Mouse (Mus musculus): ENCODE measurements at regions not wholly inside any gene's neighbourhood (a gene's known extent, or its start where the extent isn't known, plus 50 kb on each side); places are given as distances from the start of the nearest gene placed in this dataset.

DNA sequence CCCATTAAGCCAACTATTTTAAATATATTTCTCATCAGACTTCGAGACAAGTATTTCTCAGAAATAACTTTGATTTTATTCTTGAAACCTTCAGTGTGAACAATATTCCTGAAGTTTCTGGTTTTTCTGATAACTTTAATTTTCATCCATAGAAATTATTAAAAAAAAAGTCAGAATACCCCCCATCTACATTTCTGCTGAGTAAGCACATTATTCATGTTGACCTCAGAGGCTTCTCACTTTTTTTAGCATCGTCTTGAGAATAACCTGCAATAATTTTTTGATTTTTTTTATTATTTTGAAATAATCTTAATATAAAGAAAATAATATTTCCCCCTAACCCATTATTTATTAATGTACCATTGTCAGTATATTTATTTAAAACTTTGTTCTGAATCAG is 166.1 kb upstream of the Ppp2r3a start:
- Histone ChIP-seq H3K9me3 (no peaks in the 10 kb centered on the region), H3K4me1 (no peaks in the 10 kb centered on the region), H3K36me3 (replicated peaks) (no peaks in the 10 kb centered on the region), H3K27ac (replicated peaks) (no peak overlapping the region), H3K4me3 (no peak overlapping the region), H3K27me3 (replicated peaks; ENCODE audit: low read depth, poor library complexity, severe bottlenecking) (no peaks in the 10 kb centered on the region)
- WGBS: 90% methylated on average over 2 of the region's 2 CpGs
- no peak for DNase-seq (ENCODE audit: low spot score)

DNA sequence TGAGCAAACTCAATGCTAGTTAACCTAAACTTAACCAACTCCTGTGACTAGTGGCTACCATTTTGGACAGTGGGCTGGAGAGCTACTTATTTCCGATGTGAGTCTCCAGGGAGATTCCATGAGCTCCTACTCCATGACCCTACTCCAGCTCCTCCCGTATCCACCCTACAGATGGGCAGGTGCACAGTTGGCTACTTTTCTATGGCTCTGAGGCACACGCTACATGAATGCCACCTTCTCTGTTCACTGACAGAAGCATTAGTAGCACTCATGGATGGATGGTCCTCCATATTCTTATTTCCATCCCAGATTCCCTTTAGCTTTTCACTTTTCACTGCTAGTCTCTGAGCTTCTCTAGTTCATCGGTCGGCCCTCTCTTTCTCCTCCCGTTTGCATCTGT is 164.7 kb upstream of the Ppp2r3a start:
- DNase-seq (ENCODE audit: low spot score): peak; percentile 2
- WGBS: 92% methylated on average over 6 of the region's 6 CpGs
- Histone ChIP-seq H3K4me3 (no peak overlapping the region), H3K27me3 (replicated peaks; ENCODE audit: low read depth, poor library complexity, severe bottlenecking) (no peaks in the 10 kb centered on the region), H3K36me3 (replicated peaks) (no peaks in the 10 kb centered on the region), H3K4me1 (no peaks in the 10 kb centered on the region), H3K27ac (replicated peaks) (no peak overlapping the region), H3K9me3 (no peaks in the 10 kb centered on the region)

DNA sequence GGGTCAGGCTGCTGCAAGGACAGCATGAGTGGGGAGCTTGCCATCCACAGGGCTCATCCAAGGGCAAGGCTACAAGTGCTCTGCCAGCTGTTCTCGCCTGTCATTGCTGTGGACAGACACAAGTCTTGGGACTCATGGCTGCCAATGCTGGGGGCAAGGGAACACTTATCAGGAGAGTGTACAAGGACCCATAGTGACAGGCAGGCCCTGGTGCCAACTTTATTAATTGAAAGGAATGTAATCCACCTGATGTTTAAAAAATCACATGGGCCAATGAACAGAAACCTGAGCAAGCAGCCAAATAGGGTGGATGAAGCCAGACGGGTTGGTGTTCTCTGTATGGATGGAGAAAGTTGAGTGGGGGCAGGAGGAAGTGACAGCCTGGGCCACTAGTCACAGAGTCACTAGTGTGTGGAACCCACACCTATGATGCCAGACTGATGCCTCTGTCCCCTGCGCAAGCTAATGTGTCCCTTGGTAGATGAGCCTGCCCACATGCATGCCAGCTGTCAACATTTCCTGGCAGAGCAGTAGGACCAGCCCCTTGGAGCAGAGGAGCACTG is 161.6 kb upstream of the Ppp2r3a start:
- H3K36me3 ChIP-seq (replicated peaks): no peaks in the 10 kb centered on the region
- no peaks in the 10 kb centered on the region for H3K27me3 ChIP-seq (replicated peaks; ENCODE audit: low read depth, poor library complexity, severe bottlenecking)
- WGBS: 90% methylated on average over 3 of the region's 3 CpGs
- no peak overlapping the region for H3K4me3 ChIP-seq
- H3K4me1 ChIP-seq: no peaks in the 10 kb centered on the region
- no peak overlapping the region for H3K27ac ChIP-seq (replicated peaks)
- DNase-seq (ENCODE audit: low spot score): no peak
- no peaks in the 10 kb centered on the region for H3K9me3 ChIP-seq

DNA sequence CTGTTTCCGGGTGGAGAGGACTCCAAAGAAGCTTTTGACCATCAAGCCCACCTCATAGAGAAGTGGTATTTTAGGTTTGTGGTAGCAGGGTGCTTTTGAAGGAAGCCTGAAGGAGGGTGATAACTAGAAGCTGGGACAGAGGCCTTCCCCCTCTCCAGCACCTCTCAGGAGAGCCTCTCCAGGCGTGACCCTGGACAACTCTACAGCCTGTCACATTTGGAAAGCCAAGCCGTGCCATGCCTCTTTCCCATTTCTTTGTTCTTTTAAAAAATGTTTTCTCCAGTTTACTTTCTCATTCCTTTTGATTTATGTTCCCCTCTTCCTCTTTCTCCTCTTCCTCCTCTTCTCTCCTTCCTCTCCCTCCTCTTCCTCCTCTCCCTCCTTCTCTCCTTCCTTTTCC is 160.4 kb upstream of the Ppp2r3a start:
- Histone ChIP-seq H3K27me3 (replicated peaks; ENCODE audit: low read depth, poor library complexity, severe bottlenecking) (no peaks in the 10 kb centered on the region), H3K9me3 (no peaks in the 10 kb centered on the region), H3K4me3 (no peak overlapping the region), H3K27ac (replicated peaks) (no peak overlapping the region), H3K36me3 (replicated peaks) (no peaks in the 10 kb centered on the region), H3K4me1 (no peaks in the 10 kb centered on the region)
- DNase-seq (ENCODE audit: low spot score): no peak
- WGBS: 93% methylated on average over 3 of the region's 3 CpGs

GRCm38 (mm10) chr9:101411532-101411880 is 159.9 kb upstream of the Ppp2r3a start:
- H3K27me3 ChIP-seq (replicated peaks; ENCODE audit: low read depth, poor library complexity, severe bottlenecking): no peaks in the 10 kb centered on the region
- H3K4me3 ChIP-seq: no peak overlapping the region
- no peaks in the 10 kb centered on the region for H3K9me3 ChIP-seq
- 76% methylated on average over 5 of the region's 5 CpGs for WGBS
- no peak overlapping the region for H3K27ac ChIP-seq (replicated peaks)
- H3K4me1 ChIP-seq: no peaks in the 10 kb centered on the region
- H3K36me3 ChIP-seq (replicated peaks): no peaks in the 10 kb centered on the region
- DNase-seq (ENCODE audit: low spot score): no peak

GRCm38 (mm10) chr9:101410783-101411531 is 159.4 kb upstream of the Ppp2r3a start:
- Histone ChIP-seq H3K36me3 (replicated peaks) (no peaks in the 10 kb centered on the region), H3K4me3 (no peak overlapping the region), H3K4me1 (no peaks in the 10 kb centered on the region), H3K9me3 (no peaks in the 10 kb centered on the region), H3K27ac (replicated peaks) (no peak overlapping the region), H3K27me3 (replicated peaks; ENCODE audit: low read depth, poor library complexity, severe bottlenecking) (no peaks in the 10 kb centered on the region)
- 83% methylated on average over 21 of the region's 21 CpGs for WGBS
- no peak for DNase-seq (ENCODE audit: low spot score)

- Histone ChIP-seq H3K4me1 (no peaks in the 10 kb centered on the region), H3K9me3 (no peaks in the 10 kb centered on the region)
- WGBS: 83% methylated on average over 3 of the region's 3 CpGs
Observed at GRCm38 (mm10) chr9:101410348-101410747, 158.8 kb upstream of the Ppp2r3a start.

DNA sequence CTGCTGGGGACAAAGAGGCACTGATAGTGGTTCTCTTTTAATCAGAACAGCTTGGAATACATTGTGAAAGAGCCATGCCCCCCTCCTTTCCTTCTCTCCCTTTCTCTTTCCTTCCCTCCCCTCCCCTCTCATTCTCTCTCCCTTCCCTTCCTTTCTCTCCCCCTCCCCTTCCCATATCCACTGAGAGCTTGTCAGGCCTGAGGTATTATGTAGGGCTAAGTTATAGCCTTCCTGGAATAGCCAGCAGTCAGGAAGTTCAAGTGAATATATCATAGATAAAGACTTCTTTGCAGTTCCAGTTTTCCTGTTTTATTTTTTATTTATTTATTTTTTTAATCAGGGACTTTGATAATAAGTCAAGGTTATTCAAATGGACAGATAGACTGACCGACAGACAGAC is 156.5 kb upstream of the Ppp2r3a start:
- WGBS: 85% methylated on average over 1 of the region's 1 CpGs
- Histone ChIP-seq H3K4me3 (no peak overlapping the region), H3K4me1 (peaks cover 3% of the 10 kb centered on the region; the same call in 1 of the 2 replicates), H3K9me3 (no peaks in the 10 kb centered on the region), H3K27ac (replicated peaks) (no peak overlapping the region), H3K27me3 (replicated peaks; ENCODE audit: low read depth, poor library complexity, severe bottlenecking) (no peaks in the 10 kb centered on the region), H3K36me3 (replicated peaks) (no peaks in the 10 kb centered on the region)
- no peak for DNase-seq (ENCODE audit: low spot score)

More at GRCm38 (mm10) chr9:101410348-101410747, 158.8 kb upstream of the Ppp2r3a start:
- no peak for DNase-seq (ENCODE audit: low spot score)
- Histone ChIP-seq H3K27ac (replicated peaks) (no peak overlapping the region), H3K36me3 (replicated peaks) (no peaks in the 10 kb centered on the region), H3K4me3 (no peak overlapping the region), H3K27me3 (replicated peaks; ENCODE audit: low read depth, poor library complexity, severe bottlenecking) (no peaks in the 10 kb centered on the region)

DNA sequence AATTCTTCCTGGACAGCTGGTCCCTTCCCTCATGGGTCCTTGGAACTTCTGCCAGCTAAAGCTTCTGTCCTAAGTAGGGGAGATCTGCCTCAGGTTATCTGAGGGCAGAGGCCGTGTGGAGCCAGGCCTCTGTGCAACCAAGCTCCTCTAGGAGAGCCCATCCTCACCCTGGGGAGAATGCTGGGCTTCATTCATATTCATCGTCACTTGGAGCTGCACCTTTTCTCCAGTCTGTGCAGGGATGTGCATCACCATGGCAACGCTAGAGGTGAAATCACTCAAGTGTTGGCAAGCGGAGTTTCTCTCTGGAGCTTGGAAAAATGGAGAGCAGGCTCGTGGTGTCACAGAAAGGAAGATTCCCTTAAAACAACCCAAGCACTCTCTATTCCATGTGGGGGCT is 155.5 kb upstream of the Ppp2r3a start:
- H3K27ac ChIP-seq (replicated peaks): no peak overlapping the region
- no peaks in the 10 kb centered on the region for H3K36me3 ChIP-seq (replicated peaks)
- H3K4me1 ChIP-seq: peaks cover 3% of the 10 kb centered on the region; the same call in 1 of the 2 replicates
- H3K4me3 ChIP-seq: no peak overlapping the region
- H3K27me3 ChIP-seq (replicated peaks; ENCODE audit: low read depth, poor library complexity, severe bottlenecking): no peaks in the 10 kb centered on the region
- H3K9me3 ChIP-seq: no peaks in the 10 kb centered on the region
- WGBS: 81% methylated on average over 5 of the region's 5 CpGs
- DNase-seq (ENCODE audit: low spot score): no peak

DNA sequence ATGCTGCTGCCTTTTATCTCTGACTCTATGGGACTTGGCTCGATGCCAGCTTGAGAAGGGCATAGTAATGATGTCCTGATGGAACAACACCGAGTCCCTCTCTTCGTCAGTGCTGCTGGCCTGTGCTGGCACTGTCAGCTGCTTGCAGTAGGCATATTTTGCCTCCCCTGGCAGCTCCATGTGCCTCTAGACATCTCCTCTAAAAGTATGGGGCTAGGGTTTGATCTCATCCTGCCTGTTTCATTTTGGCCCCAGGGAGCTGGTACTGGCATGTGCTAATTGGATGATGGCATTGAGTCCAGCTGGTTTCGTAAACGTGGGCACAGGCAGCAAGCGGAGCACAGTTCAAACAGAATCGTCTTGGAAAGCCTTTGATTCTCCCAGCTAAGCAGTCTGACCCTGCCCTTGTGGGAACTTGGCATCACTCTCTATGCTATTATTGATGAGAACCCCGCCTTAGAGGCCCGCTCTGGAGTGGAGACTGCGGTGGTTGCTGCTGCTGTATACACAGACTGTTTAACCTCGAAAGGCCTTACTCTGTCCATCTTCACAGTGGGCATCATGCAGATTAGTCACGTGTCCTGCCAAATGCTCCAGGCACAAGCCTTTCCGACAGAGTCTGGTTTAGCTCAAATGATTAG is 153.0 kb upstream of the Ppp2r3a start:
- WGBS: 75% methylated on average over 13 of the region's 13 CpGs
- Histone ChIP-seq H3K9me3 (no peaks in the 10 kb centered on the region), H3K27ac (replicated peaks) (no peak overlapping the region), H3K27me3 (replicated peaks; ENCODE audit: low read depth, poor library complexity, severe bottlenecking) (no peaks in the 10 kb centered on the region), H3K36me3 (replicated peaks) (no peaks in the 10 kb centered on the region), H3K4me3 (no peak overlapping the region), H3K4me1 (peaks cover 3% of the 10 kb centered on the region; the same call in 1 of the 2 replicates)
- no peak for DNase-seq (ENCODE audit: low spot score)

DNA sequence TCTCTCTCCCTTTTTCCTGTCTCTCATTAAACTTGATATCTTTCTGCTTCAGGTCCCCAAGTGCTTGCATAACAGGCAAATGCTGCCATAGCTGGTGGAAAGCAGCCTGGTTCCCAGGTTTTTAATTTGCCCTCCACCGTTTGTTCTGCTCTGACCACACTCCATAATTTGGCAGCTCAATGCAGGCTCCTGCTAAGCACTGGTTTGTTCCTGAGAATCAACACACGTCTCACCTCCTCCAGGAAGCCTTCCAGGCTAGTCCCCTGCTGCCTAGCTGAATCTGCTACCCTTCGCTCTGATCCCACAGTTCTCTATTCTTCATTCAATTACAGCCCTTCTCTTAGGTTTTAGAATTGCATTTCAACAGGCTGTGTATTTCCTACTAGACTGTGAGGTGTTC is 152.4 kb upstream of the Ppp2r3a start:
- no peak overlapping the region for H3K4me3 ChIP-seq
- H3K9me3 ChIP-seq: no peaks in the 10 kb centered on the region
- no peak for DNase-seq (ENCODE audit: low spot score)
- H3K27ac ChIP-seq (replicated peaks): no peak overlapping the region
- H3K4me1 ChIP-seq: peaks cover 3% of the 10 kb centered on the region; the same call in 1 of the 2 replicates
- whole genome bisulfite sequencing: 79% methylated on average over 3 of the region's 3 CpGs
- no peaks in the 10 kb centered on the region for H3K36me3 ChIP-seq (replicated peaks)
- H3K27me3 ChIP-seq (replicated peaks; ENCODE audit: low read depth, poor library complexity, severe bottlenecking): no peaks in the 10 kb centered on the region

DNA sequence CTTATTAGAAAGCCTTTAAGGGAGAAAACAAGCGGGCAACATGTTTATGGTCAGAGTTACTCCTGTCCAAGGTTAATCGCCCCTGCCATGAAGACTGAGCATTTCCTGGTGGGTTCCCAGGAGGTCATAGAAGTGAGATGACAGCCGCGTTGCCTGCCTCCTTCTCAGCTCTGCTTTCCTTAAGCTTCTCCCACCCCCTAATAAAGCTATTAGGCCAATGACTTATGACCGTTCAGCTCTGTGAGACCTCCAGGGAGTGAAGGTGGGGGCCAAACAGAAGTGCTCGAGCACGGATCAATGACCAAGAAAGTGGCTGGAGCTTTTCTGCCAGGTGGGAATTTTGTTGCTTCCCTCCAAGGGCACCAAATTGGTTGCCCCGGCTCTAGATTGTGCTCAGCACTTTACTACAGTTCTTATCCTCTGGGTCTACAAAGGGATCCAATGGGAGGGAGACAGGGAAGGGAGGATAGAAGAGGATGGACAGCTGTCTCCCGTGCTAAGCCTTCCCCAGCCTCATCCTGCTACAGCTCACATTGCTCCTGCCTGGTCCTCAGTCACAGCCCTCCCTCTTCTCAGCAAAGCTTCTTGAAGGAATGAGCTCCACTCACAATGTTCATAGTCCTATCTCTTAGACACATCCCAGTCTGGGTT is 151.1 kb upstream of the Ppp2r3a start:
- Histone ChIP-seq H3K4me3 (no peak overlapping the region), H3K4me1 (peaks cover 3% of the 10 kb centered on the region; the same call in 1 of the 2 replicates), H3K36me3 (replicated peaks) (no peaks in the 10 kb centered on the region), H3K27ac (replicated peaks) (no peak overlapping the region), H3K27me3 (replicated peaks; ENCODE audit: low read depth, poor library complexity, severe bottlenecking) (no peaks in the 10 kb centered on the region), H3K9me3 (no peaks in the 10 kb centered on the region)
- no peak for DNase-seq (ENCODE audit: low spot score)
- 82% methylated on average over 9 of the region's 9 CpGs for WGBS
